Mouse (Mus musculus) lung, postnatal 0 days (tissue): ENCODE results near the gene Cmss1.

Experiments
- CTCF ChIP-seq: IDR thresholded peaks from 2 replicates; pipeline ENCODE4 v1.5.1; 2016; ENCODE audit warnings: antibody characterized with exemption, mild to moderate bottlenecking
- EP300 ChIP-seq: IDR thresholded peaks from 2 replicates; pipeline ENCODE4 v1.6.1; 2016; ENCODE audit warnings: antibody characterized with exemption, mild to moderate bottlenecking, control low read depth

DNA sequence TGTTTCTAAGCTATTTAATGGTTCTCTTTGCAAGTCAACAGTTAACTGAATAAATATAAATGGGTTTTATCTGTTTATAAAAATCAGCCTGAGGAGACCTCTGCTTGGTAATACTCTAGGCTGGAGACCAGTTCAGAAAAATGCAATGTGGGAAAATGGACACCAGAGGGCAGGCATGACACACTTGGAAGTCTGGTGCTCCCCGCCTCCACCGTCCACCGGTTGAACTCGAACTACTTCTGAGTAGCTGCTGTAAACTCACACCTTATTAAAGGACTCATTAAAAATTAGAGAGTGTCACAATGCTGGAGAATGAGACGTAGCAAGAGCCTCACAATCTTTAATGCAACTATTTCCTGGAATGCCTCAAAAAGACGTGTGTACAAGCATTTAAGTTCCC is 27.5 kb upstream of the Cmss1 start:
- TF ChIP-seq CTCF (peak; percentile 85), EP300 (no peak)
